Mouse (Mus musculus) retina, adult 2 months (tissue): Measurements from ENCODE around the gene Hpd.

Experiments used
- DNase-seq: peaks from one replicate; pipeline ENCODE4 v3.0.0-alpha.2; 2012; ENCODE audit warnings: low read depth, low spot score

Gene Hpd

GRCm38 (mm10) chr5:123135471-123136360, 46.8 kb downstream of the Hpd start:
- DNase-seq: no peak

DNA sequence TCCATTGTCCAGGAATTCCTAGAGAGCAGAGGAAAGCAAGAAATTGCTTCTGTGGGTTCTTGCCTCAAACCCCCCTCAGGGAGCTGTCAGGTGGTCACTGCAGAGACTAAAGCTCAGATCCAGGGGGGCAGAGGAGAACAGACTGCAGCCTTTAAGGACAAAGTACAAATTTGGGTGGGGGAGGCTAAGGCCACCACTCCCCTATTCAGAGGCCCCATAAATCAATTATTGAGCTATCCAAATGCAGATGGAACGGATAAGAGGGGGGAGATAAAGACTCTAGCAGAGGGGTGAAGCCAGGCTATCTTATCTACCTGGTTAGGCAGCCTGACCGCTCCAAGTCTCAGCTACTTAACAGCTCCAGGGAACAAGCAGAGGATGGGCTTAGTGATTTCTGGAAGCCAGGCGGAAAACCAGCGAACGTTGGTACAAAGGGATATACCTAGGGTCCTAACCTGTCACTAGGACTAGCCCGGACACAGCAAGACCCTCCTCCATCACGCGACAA, 47.6 kb downstream of the Hpd start:
- DNase-seq: no peak

GRCm38 (mm10) chr5:123134186-123134874, 48.2 kb downstream of the Hpd start:
- DNase-seq: no peak

GRCm38 (mm10) chr5:123133784-123134143, 48.8 kb downstream of the Hpd start:
- DNase-seq: no peak

DNA sequence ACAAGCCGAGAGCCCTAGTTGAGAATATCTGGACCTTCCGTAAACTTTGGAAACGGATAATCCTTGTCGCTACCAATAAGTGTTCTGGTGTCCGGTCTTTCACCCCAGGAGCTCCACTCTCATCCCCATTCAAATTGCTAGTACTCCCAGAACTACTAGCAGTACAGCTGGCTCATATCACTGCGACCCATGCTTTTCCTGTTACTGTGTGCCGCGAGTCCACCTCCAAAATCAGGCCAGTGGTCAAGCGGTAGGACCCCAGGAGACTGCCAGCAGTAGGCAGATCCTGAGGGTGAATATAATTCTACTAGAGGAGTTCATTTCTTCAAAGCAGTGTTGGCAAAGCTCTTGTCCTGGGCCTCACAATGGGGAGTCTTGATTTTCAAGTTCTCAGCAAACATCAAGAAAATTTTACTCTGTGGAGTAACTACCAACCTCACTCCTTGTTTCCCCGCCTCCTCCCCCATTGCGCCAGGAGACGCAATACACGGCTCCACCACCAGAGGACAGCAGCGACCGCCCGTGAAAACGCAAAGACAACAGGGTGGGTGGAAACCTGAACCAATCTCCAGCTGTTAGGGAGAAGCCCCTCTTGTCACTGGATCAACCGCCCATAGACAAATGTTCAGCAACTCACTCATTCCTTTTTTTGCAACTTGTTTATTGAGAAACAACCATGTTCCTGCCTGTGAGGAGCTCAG, 49.3 kb downstream of the Hpd start:
- DNase-seq: no peak

- DNase-seq: no peak
These were observed 50.0 kb downstream of the Hpd start, which contains the start of gene Rhof for GRCm38 (mm10) chr5:123132308-123133071. Gene Rhof (minus strand): TSS chr5:123132692.

GRCm38 (mm10) chr5:123130814-123131148, 51.7 kb downstream of the Hpd start:
- no peak for DNase-seq

DNA sequence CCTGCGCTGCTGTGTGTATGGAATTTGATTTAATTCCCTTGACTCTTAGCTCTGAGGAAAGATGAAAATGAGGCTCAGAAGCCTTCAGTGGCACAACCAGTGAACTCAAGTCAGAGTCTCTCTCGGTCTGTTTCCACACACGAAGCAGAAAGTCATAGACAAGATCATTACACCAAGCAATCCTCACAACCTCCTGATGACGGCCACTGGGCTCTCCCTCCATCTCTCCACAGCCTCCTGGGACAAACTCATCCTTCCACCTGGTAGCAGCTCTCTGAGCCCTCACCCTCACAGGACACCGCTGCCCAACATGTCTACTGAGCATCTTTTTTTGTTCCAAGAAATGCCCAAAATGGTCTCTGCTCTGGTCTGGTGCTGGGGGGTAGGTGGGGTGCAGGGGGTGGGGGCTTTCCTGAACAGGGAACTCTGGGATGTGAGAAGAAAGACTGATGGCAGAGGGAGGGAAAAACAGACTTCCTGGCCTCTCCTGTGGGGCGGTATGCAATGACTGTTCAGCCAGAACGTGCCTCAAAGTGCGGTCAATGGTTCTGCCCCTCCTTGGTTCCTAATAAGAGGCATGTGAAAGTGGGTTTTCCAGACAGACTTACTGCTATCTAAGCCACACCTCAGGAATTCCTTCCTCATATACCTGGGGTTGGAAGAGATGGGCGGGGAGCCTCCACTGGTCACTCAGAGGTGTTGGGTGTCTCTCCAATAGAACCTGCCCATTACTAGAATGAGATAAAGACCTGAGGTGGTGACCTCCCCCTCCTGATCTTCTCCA, 52.3 kb downstream of the Hpd start:
- DNase-seq: no peak

DNA sequence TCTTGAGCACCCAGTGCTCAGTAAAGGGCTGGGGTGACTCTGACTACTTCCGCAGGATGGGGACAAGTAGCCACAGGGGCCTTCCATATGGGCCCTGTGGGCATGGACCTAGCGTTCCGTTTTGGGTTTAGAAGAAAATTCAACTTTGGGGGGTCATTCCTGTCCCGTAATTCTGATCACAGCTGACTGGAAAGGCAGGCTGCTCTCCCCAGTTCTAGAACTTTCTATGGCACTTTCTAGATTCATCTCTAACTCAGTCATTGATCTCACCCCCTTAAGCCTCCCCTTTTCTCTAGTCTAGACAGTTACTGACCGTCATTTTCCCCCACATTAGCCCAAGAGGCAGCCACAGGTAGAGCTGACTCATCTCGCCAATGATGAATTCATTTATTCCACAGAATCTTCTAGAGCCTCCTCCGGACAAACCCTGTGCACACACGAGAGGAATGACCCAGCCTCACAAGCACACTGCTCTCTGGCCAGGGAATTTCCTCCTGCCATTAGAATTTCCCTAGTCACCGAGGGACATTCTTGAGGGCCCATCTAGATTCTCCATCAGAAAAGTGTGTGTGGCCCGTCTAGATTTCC, 53.3 kb downstream of the Hpd start:
- DNase-seq: no peak

DNA sequence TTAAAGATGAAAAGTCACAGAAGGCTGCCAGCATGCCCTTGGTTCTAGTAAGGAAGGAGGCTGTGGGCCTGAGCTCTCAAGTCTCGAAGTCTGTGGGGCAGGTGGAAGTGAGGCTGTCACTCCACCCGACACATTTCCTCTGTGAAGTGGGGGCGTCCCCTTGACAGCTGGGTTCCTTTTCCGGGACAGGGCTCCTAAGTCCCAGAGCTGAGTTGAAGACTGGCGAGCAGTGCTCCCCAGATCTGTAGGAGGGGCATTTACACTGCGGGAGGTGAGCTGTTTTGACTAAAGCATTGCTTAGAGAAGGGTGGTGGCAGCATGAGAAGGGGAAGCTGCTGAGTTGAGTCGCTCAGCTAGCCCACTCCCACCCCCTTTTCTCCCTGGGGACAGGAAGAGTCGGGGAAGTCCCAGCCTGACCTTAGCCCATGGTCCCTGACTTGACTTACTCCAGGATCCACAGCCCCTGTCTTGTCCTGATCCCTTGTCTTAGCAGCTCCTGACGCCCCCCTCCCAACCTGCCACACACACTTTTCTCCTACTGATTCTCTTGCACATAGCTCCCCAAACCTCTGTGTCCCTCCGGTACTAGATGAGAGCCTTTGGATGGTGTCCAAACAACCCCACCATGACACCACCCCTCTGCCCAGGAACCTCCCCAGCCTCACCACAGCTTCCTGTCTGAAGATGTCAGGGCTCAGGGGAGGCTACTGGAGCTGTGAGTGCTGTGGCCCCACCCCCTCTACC, 53.9 kb downstream of the Hpd start:
- no peak for DNase-seq

DNA sequence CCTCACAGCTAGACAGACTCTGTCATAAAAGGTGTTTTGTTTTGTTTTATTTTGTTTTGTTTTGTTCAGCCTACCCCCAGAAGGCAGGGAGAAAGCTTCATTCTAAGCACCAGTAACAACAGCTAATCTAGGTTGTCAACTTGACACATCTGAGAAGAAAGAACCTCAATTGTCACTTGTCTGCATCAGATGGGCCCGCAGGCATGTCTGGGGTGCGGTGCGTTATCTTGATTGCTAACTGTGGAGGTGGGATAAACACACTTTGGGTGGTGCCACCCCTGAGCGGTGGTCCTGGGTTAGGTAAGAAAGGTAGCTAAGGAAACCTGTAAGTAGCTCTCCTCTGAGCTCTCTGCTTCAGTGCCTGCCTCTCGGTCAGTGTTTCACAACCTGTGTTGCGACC, 55.5 kb downstream of the Hpd start:
- no peak for DNase-seq

- no peak for DNase-seq
These were observed 56.7 kb downstream of the Hpd start for GRCm38 (mm10) chr5:123125638-123126406.

DNA sequence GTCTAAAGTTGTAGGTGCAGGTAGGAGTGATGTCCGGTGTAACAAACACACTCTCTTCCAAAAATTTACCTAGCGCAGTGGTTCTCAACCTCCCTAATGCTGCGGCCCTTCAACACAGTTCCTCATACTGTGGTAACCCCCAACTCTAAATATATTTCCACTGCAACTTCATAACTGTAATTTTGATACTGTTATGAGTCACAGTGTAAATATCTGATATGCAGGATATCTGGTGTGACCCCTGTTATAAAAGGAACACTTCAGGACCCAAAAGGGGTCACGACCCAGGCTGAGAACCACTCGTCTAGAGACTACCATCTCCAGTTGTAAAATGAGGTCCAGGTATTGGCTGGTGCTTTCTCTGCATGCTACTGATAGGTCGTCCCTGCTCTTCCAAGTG, 57.4 kb downstream of the Hpd start:
- no peak for DNase-seq

DNA sequence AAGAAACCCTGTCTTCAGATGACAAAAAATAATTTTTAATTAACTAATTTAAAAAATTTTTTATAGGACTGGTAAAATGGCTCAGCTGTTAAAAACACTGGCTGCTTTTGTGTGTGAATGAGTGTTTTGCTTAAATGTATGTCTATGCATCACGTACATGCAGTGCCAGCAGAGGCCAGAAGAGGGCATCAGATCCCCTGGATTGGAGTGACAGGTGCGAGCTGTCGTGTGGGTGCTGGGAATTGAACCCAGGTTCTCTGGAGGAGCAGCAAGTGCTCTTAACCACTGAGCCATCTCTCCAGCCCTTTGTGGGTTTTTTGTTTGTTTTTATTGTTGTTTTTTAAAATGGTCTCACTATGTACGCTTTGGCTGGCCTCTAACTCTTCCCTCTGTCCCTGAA, 60.3 kb downstream of the Hpd start:
- DNase-seq: no peak
